Mouse (Mus musculus) adipocyte (in vitro differentiated cells): Measurements from ENCODE around the gene Kif26b.

Experiments used
- DNase-seq: peaks from one replicate; pipeline ENCODE4 v3.0.0-alpha.2; 2016; ENCODE audit warnings: low spot score

The Kif26b gene

GRCm38 (mm10) chr1:178840311-178840710, 311.4 kb downstream of the Kif26b start:
- DNase-seq: no peak

DNA sequence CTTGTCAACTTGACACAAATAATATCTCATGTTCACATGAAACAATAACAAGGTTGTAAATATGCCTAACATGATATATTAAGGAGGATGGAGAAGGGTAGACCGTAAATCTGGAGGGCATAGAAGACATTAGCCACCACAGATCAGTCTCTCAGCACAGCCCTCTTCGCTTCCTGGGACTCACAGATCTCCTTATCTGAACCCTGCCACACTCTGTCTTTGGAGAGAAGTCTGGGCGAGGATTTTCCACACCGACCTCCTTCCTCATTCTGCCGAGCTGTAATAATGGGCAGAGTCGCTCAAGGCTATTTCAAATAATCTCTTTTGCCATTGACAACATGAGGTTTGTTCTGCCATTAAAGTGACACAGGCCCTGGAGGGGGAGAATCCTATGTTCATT, 315.9 kb downstream of the Kif26b start:
- DNase-seq: no peak

DNA sequence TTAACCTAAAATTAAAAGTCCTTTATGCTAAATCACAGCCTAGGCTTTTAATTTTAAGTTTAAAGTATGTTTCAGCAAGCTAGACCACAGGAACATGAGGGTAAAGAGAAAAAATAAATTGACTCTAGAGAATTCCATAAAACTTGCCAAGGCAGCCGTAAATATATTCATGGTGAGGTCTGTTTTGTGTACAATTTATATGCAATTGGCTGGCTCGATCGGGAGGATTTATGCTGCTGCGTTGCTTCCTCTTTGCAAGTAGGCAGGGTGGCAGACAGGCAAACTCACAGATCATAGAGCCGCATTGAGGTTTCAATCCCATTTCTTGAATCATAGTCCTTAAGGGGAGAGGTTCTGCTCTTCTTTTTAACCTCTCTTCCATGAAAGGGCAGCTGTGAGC, 318.6 kb downstream of the Kif26b start:
- DNase-seq: no peak

- DNase-seq: no peak
These were observed 319.6 kb downstream of the Kif26b start for GRCm38 (mm10) chr1:178848380-178849106.

DNA sequence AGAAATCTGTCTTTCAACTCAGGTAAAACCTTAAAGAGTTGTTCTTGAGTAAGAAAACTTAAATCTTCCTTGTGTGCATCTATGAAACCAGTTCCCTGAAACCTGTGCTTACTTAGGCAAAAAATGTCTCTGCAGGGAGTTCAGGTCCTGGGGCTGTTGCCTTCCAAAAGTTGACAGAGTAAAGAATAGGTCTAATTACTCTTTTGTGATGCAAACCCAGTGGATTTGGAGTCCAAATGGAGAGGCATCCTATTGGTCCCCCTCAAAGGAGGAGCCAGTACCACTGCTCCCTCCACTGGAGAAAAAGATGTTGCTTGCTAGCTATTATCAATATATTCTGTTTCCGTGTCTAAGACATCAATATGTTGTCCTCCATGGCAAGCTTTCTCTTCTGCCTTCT, 321.6 kb downstream of the Kif26b start:
- DNase-seq: no peak

DNA sequence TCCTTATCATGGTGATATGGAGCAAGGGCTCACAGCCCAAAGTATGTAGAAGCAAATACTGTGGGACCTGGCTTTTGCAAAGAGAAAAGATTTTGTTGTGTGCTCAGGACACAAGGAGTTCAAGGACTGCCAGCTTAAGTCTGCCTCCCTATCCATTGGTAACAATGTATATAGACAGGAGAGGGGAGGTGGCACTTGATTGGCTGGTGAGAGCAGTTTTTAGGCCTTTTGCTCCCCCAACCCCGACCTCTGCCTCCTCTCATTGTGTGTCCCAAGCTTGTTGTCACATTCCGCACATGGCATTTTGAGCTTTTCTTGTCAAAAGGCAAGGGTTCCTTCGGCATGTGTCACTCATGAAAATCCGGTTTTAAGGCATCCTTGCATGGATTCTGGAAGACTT, 326.0 kb downstream of the Kif26b start:
- no peak for DNase-seq

DNA sequence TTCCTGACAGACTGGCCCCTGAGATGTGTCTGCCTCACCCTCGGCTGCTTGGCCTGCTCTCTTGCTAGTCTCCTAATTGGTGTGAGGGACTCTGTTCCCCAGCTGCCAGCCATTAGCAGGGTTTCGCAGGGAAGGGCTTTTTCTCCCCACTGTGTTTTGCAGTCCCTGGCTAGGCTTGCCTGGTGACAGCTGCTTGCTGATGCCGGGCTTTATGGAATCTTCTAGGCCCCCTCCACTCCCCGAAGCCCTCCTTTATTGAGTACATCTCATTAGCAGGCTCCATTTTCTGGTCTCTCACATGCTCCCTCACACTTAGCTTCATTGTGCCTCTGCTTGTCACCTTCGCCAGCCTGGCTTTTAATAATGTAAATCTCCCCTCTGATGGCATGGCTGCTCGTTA, 327.0 kb downstream of the Kif26b start:
- DNase-seq: no peak

GRCm38 (mm10) chr1:178860671-178861391, 331.9 kb downstream of the Kif26b start:
- DNase-seq: no peak

DNA sequence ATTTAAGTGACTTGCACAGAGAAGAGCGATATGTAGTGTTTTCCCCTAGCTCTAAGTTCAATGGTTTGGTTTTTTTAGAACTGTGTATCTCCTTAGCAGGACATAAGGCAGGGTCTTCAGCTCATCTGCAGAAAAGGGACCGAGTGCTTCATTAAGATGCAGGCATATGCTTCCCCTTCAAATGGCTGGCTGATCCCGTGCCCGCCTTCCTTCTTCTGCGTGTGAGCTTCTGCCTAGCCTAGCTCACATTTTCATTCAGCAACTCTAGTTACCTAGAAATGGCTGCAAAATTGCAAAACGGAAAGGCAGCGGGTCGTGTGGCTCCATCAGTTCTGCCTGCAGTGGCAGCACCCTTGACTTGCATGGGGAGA, 332.5 kb downstream of the Kif26b start:
- no peak for DNase-seq

- no peak for DNase-seq
These were observed 334.8 kb downstream of the Kif26b start for GRCm38 (mm10) chr1:178863756-178864155.

GRCm38 (mm10) chr1:178864297-178864696, 335.4 kb downstream of the Kif26b start:
- no peak for DNase-seq

GRCm38 (mm10) chr1:178866757-178867156, 337.8 kb downstream of the Kif26b start:
- DNase-seq: no peak

DNA sequence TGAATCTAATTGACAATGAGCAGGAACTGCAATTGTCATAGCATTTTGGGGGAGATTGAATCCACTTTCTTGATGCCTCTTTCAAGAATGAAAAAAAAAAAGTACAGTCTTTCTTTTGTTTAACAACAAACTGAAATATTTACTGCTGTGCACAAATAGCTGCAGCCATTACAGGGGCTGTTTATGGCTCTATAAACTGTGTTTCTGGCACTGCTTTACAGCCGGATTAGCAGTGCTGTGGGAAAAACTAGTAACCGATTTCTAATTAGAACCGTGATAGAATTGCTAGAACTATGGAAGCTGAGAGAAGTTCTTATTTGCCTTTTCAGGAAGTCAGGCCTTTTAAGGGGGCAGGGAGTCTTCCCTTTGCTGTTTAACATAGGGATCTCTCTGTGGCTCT, 342.1 kb downstream of the Kif26b start:
- DNase-seq: no peak

- DNase-seq: no peak
These were observed 348.0 kb downstream of the Kif26b start for GRCm38 (mm10) chr1:178876926-178877325.

- no peak for DNase-seq
These were observed 349.8 kb downstream of the Kif26b start for GRCm38 (mm10) chr1:178878676-178879075.

DNA sequence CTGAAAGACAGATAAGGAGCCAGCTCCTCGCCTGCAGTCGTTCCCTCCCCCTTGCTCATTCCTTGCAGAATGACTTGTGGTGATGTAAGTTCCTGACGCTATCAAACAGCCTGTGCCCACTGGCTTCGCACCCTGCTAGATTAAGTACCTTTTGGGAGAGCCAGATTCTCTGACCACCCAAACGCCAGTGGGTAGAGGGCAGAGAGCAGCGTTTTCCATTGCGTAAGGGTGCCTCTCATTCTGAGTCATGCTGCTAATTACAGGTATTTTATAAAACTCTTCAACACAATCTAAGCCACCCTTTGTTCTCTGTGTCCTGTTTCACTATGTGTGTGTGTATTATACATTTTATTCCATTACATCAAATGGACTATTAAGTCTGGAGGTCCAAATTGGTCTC, 352.0 kb downstream of the Kif26b start:
- no peak for DNase-seq

DNA sequence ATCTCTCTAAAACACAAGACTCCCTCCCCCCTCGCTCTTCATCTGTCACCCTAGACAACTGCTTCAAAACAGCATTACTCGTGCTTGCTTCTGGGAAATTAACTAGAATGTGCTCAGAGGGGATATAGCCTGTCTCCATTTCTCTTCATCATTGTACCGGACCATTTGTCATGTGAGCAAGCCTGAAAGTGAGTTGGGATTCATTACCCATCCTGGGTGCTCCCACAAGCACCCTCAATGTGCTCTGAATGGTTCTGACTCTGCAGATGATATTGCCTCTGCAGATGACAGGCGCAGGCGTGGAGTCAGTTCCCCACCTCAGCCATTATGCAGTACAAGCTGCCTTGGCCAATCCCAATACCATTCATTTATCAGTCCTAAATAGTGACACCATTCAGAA, 357.7 kb downstream of the Kif26b start:
- no peak for DNase-seq

GRCm38 (mm10) chr1:178892376-178892775, 363.5 kb downstream of the Kif26b start:
- no peak for DNase-seq

- DNase-seq: no peak
These were observed 364.5 kb downstream of the Kif26b start for GRCm38 (mm10) chr1:178893229-178894080.

DNA sequence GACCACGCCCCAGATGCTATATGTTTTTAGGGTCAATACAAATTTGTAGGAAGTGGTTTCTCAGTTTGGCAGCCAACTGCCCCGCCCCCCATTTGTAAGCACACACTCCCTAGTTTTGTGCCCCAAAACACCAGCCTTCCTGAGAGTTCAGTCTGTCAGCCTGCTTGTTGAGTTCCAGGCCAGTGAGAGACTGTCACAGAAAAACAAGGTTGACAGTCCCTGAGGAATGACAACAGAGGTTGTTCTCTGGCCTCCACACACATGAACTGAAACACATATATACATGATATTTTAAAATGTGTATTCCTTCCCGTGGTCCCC, 365.1 kb downstream of the Kif26b start:
- DNase-seq: no peak

DNA sequence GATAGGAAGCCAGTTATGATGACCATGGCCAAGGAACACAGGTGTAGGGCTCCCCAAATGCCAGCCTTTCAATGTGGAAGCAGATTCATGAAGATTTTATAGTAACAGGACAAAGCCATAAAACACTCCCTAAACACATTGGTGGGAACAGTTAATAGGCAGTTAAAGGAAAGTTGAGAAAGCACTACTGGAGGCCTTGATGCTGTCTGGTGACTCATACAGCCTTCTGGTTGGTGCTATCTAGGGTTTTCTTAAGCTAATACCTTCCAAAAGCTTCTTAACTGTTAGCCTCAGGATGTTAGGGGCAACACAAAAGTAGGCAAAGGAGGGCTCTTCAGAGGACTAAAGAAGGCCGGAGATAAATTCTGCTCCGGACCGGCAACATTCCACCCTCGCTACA, 366.7 kb downstream of the Kif26b start:
- no peak for DNase-seq

DNA sequence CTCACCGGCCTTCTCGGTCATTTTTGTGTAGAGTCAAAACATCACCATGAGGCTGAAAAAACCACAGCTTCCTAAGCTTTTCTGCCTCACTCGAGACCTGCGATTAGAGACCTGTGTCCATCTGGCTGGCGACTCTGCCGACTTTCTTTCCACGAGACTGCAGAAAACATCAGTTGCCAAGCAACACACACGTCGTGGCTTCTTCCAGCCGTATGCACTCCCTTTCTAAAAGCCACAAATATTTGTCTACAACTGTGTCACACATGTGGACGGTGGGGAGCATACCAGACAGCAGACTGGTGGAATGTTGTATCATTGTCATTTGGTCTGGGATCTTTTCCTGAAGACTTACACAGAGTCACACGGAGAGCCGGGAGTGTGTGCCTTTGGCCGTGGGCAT, 382.0 kb downstream of the Kif26b start:
- DNase-seq: no peak
